Mouse (Mus musculus): ENCODE data around the gene Pld1. TPM values are rescaled to one million over a fixed set of nuclear protein-coding genes. Genes with fewer than 3 reads are reported as not detected.

The Pld1 gene
- not detected in 4 replicates for total RNA-seq (2023)

DNA sequence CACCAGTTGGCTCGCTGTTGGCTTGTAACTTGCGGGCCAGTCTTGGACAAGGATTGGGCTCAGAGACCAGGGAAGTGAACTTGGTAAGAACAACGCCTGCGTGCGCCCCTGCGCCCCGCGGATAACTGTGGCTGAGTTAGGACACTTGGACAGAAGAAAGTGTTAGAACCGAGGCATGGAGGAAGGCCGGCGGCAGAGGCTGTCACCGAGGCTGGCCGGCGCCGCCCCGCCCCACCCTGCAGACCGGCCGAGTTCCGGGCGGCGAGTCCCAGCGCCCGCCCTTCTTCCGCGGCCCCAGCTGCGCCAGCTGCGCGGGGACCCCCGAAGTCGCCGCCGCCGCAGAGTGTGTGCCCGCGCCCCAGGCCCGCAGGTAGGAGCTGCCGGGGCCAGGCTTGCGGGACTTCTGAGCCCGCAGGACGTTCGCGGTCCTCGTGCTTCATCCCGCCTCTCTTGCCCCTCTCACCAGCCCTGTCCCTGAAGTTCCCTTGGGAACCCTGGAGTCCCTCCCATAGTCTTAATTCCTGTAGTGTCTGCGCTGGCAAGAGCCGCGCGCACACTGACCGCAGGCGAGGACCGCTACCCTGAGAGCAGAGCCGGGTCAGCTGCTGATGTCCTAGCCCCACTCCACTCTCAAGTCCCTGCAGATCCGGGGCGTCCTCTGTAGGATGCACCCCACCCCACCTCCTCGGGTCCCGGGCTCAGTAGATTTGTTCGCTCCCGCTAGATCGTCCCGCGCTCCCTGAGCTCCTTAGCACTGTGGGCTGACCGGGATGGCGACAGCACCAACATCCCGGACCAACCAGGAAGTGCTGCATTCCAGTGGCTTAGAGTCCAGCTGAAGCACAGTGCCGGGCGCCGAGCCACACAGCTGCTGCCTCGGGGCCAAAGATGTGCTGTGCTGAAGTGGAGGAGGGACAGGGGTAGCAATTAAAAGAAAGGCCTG is at the start of gene Pld1:
Gene Pld1 (plus strand): TSS at position 315 of the 943 bp plus-strand sequence.

DNA sequence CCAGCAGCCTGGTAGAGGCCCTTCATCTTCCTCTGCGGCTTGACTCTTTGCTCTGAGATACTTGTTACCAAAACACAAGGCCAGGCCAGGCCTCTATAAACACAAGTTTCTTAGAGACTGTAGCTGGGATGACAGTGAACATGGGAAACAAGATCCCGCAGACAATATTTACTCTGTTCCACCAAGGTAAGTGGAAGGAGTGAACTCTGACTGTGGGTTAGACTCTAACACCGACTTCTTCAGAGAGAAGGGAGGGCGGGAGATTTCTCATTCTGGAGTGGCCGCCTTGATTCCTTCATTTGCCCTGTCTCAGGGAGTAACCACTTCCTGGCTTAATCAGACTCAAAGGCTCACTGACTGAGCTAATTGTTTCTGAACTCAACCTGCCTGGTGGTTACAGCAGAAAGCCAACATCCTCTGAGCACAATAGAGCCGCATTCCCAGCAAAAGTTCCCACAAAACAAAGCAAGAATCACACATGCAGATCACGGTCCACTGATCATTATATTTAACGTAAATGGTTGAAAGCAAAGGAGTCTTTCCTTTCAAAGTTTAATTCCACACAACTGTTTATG is 42.1 kb upstream of the Pld1 start, which contains the start of gene Tmem212:
Gene Tmem212 (minus strand): TSS at position 51 of the 575 bp plus-strand sequence.

Other genes starting within 250 kb of the Pld1 start
- gene Fndc3b, start 227.4 kb upstream of the Pld1 start, total RNA-seq (2023), result 3.1 to 6.4 TPM (median 4.7 TPM) in 4 replicates
- not detected in 4 replicates for gene Tmem212, start 42.3 kb upstream of the Pld1 start, total RNA-seq (2023)